Mouse (Mus musculus) liver, embryonic 11.5 days (tissue): ENCODE measurements around the gene Nup214. TPM values are rescaled to one million over a fixed set of nuclear protein-coding genes. Genes with fewer than 3 reads are reported as not detected.

Experiments
- microRNA-seq: library from miRNA; unstranded; fragments of <30 nt; microRNA quantifications from one replicate; pipeline ENCODE4, GENCODE M21; 2017; ENCODE audit warnings: borderline number of aligned reads
- polyA plus RNA-seq: library from polyadenylated mRNA; unstranded; fragments of >200 nt; fragmentation: Nextera tagmentation; extraction: Ambion mirVana; gene quantifications from 2 replicates; pipeline ENCODE4 v1.2.1, GENCODE M21; 2014

Nup214 gene
- polyA plus RNA-seq, 1 experiment from 2014 or later: 88.0 TPM

Small RNAs within 50 kb of the gene (microRNA-seq; reads per million reads assigned to microRNA genes)
- 1.8 reads per million for gene Mir7674

Other genes with a start within 250 kb of the Nup214 start
- 0.08 TPM in 1 of 2 replicates, not detected in the other for gene Qrfp, start 163.9 kb upstream of the Nup214 start, polyA plus RNA-seq
- gene Fibcd1, start 128.4 kb upstream of the Nup214 start, polyA plus RNA-seq: 0.04 and 0.14 TPM in 2 replicates
- gene Lamc3, start 87.1 kb upstream of the Nup214 start, polyA plus RNA-seq: 0.26 and 0.48 TPM in 2 replicates
- 14.8 and 15.6 TPM in 2 replicates for gene Aif1l, start 24.3 kb upstream of the Nup214 start, polyA plus RNA-seq
- gene Fam78a, start 110.4 kb downstream of the Nup214 start, polyA plus RNA-seq: 19.2 and 19.8 TPM in 2 replicates
- gene Plpp7, start 121.1 kb downstream of the Nup214 start, polyA plus RNA-seq: 5.3 TPM in 2 replicates
- 37.8 and 48.1 TPM in 2 replicates for gene Prrc2b, start 176.6 kb downstream of the Nup214 start, polyA plus RNA-seq